Mouse (Mus musculus) left cerebral cortex, postnatal 4 days (tissue): ENCODE results near the gene Mfap5. TPM values are rescaled to one million over a fixed set of nuclear protein-coding genes. Genes with fewer than 3 reads are reported as not detected.
"Not testable (repeated sequence)": the region's sequence is repeated elsewhere in the genome, so short reads cannot be mapped to it uniquely, and the experiment has no call there.

Experiments
- DNase-seq: peaks from one replicate; pipeline ENCODE4 v3.0.0-alpha.2; 2022
- intact Hi-C: fragments of 180-260 bp; cut with DNase I; formaldehyde crosslinking; loops from one replicate; pipeline ENCODE4 v1.15.1; 2025
- total RNA-seq, 2 experiments: library from RNA; stranded (reverse); gene quantifications; 2 replicates each; pipeline ENCODE4 v1.2.3; 2021

Mfap5 gene
- total RNA-seq, 2 experiments from 2014 or later: 1.5 to 2.1 TPM

DNA sequence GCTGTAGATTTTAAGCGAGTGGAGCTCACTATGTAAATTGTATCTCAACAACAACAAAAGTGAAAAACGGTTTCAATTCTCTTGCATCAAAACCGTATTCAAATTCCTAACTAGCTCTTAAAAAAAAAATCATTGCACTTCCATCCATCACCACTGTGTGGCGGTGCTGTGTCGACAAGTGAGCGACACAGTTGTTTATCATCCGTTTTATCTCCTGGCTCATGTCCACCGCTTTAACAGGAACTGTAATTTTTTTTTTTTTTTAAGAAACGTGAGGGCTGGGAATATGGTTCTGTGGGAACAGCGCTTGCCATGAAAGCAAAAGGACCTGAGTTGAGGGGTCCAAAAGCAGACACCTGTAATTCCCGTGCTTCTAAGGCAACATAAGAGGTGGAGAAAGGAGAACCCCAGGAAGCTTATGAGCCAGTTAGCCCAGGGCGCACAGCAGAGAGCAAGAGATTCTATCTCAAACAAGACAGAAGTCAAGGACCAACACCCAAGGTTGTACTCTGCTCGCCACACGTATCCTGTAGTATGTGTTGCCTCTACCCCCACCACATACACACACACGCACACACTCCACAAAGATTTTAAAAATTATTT, 51.4 kb downstream of the Mfap5 start:
- peak; percentile 49 for DNase-seq
- intact Hi-C loops: no loop called here

DNA sequence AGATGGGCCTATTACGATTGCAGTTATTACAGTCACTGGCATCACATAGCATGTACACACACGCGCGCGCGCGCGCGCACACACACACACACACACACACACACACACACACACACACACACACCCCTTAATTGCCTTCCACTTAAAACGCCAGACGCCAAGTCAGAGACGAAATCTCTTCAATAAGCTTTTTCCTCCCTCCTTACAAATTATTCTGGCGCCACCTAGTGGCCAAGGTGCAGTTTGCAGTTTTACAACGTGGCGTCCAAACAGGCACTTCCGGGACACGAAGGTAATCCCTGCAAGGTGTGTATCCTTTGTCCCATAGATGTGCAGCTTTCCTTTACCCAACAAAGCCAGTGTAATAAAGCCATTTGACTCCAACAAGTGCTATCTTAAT, 54.8 kb downstream of the Mfap5 start:
- intact Hi-C loops: loop anchor here (5.0 kb wide), 1 partner anchor 63 kb away; the partner anchor contains the start of gene Rimklb
- DNase-seq: peak; percentile 73

DNA sequence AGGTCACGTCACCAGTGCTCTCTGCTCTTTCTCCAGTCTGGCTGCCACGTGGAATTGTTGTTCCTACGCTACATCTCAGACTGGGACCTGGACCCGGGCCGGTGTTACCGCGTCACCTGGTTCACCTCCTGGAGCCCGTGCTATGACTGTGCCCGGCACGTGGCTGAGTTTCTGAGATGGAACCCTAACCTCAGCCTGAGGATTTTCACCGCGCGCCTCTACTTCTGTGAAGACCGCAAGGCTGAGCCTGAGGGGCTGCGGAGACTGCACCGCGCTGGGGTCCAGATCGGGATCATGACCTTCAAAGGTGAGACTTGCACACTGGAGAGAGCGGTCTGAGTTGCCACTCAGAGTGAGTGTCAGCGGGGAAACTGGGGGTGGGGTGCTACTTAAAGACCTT, 55.4 kb downstream of the Mfap5 start:
- intact Hi-C loops: loop anchor here (5.0 kb wide), 1 partner anchor 64 kb away; the partner anchor contains the start of gene Rimklb
- no peak for DNase-seq

- intact Hi-C loops: loop anchor here (5.0 kb wide), 1 partner anchor 65 kb away; the partner anchor contains the start of gene Rimklb
- DNase-seq: peak; percentile 61
These were observed 56.8 kb downstream of the Mfap5 start for GRCm38 (mm10) chr6:122562463-122562862.

DNA sequence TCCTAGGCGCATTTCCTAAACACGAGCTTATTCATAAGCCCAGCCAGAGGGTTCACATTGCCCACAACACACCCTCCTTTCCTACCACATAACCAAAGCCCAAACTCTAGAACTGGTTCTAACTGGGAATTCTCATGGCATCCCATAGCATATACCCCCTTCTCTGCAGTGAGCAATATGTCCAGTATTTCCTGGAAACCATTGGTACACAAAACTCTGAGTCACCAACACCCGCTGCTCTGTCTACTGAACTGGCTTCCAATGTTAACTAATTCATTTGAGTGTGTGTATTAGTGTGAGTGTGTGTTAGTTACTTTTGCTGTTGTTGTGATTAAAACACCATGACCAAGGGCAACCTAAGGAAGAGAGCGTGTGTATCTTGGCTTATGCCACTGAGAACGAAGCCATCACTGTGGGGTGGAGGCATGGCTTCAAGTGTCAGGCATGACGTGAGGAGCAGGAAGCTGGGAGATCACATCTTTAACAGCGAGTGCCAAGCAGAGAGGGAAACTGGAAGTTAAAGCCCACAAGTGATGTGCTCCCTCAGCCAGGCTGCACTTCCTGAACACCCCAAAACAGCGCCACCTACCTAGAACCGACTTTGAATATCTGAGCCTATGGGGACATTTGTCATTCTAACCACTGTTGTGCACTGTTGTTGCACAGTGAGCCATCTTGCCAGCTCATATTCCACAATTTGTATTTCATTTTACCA, 59.6 kb downstream of the Mfap5 start:
- intact Hi-C loops: no loop called here
- no peak for DNase-seq

- intact Hi-C loops: no loop called here
- no peak for DNase-seq
These were observed 63.5 kb downstream of the Mfap5 start for GRCm38 (mm10) chr6:122569113-122569512.

- intact Hi-C loops: no loop called here
- DNase-seq: no peak
These were observed 64.1 kb downstream of the Mfap5 start for GRCm38 (mm10) chr6:122569762-122570161.

DNA sequence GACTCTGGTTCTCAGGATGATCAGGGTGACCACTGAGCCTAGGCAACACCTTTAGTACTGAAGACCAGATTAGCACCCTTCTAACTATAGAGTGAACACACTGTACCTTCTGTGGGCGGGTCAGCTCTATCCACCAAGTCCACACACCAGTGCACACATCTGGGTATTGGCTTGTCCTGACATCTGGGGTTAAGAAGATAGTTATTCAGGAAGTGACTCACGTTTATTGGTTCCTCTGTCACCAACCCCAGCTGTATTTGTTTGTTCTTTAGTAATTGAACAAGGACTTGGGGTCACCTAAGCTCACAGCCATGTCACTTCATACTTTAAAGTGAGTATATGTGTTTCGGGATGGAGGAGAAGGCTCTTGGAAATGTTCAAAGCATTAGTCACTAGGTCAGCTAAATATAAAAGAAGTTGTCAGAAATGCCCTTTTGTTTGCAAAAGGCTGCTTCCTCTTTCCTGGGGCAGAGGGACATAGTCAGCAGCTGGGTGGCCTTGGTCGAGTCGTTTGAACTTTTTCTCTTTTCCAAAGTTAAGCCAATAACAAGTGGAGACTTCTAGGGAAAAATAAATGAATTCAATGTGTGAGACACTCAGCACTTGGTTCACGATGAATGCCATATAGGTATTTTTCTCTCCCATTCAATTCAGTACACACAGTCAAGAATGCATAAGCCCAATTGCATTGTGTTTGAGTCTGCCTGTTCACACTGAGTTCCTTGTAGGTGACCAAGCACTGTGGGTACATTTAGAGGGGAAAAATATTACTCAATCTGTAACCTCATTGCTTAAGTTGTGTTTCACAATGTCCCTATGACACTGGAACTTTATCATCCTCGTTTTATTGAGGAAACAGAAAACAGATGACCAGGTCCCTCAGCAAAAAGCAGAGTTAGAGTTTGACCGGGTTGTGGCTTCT, 65.3 kb downstream of the Mfap5 start:
- DNase-seq: no peak
- intact Hi-C loops: no loop called here

DNA sequence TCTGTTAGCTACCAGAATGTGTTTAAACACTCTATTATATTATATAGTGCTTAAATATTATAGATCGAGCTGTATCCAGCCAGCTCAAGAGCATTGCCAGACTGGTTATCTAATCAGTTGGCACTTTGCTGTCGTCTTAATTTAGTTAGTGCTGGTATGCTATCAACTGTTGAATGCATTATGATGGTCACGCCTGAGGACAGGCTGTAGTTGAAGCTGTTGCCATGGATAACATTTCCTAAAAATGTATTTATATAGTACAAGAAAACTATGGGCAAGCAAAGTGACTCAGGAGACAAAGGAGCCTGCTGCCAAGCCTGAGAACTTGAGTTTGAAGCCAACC, 65.9 kb downstream of the Mfap5 start:
- intact Hi-C loops: no loop called here
- DNase-seq: no peak

DNA sequence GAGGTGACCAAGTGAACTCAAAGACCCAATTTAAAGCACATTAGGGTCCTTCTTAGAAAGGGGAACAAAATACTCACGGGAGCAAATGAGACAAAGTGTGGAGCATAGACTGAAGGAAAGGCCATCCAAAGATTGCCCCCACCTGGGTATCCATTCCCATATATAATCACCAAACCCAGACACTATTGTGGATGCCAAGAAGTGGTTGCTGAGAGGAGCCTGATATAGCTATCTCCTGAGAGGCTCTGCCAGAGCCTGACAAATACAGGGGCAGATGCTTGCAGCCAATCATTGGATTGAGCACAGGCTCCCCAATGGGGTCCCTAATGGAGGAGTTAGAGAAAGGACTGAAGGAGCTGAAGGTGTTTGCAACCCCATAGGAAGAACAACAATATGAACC, 69.4 kb downstream of the Mfap5 start:
- DNase-seq, intact Hi-C loops: not testable (repeated sequence)

GRCm38 (mm10) chr6:122577030-122577429, 71.4 kb downstream of the Mfap5 start:
- no peak for DNase-seq
- intact Hi-C loops: no loop called here

Other genes with a start within 250 kb of the Mfap5 start
- gene Klrg1, start 223.0 kb upstream of the Mfap5 start, total RNA-seq: under 1 TPM in 1 of 2 experiments, not detected in 1; 0.66 TPM
- gene M6pr, start 197.1 kb upstream of the Mfap5 start, total RNA-seq: 10 to 100 TPM; 35.2 to 38.2 TPM
- gene Phc1, start 165.3 kb upstream of the Mfap5 start, total RNA-seq: 100 to 1,000 TPM; 107 to 111 TPM
- gene Rimklb, start 7.1 kb upstream of the Mfap5 start, total RNA-seq: 100 to 1,000 TPM; 392 to 432 TPM
- under 1 TPM; 0.18 to 0.58 TPM for gene Aicda, start 48.0 kb downstream of the Mfap5 start, total RNA-seq
- 1 to 10 TPM; 2.1 to 3.1 TPM for gene Apobec1, start 96.6 kb downstream of the Mfap5 start, total RNA-seq
- gene Gdf3, start 104.2 kb downstream of the Mfap5 start, total RNA-seq: not detected
- not detected for gene Dppa3, start 120.6 kb downstream of the Mfap5 start, total RNA-seq
- gene Nanog, start 201.6 kb downstream of the Mfap5 start, total RNA-seq: not detected